Mouse (Mus musculus) C2C12 (cell line): ENCODE measurements around the gene Tmem265. TPM values are rescaled to one million over a fixed set of nuclear protein-coding genes. Genes with fewer than 3 reads are reported as not detected.

Experiments used
- H3K27me3 ChIP-seq: one replicate; pipeline ENCODE4 v1.6.1; 2011; ENCODE audit not compliant: control insufficient read depth, insufficient read depth, insufficient read length
- H3K36me3 ChIP-seq: one replicate; pipeline ENCODE4 v1.6.1; 2011; ENCODE audit not compliant: control insufficient read depth, insufficient read depth
- H3K4me3 ChIP-seq: one replicate; pipeline ENCODE4 v1.5.1; 2011; ENCODE audit warnings: mild to moderate bottlenecking, control low read depth; ENCODE audit not compliant: poor library complexity, insufficient read depth, severe bottlenecking
- H3K79me2 ChIP-seq: one replicate; pipeline ENCODE4 v1.6.1; 2011; ENCODE audit not compliant: control insufficient read depth, insufficient read depth
- H3K79me3 ChIP-seq: one replicate; pipeline ENCODE4 v1.6.1; 2011; ENCODE audit warnings: low read depth, control low read depth
- H3ac ChIP-seq: one replicate; pipeline ENCODE3; 2011; ENCODE audit warnings: low read depth; ENCODE audit not compliant: control insufficient read depth, insufficient read length
- CEBPB ChIP-seq: IDR thresholded peaks from one replicate; pipeline ENCODE4 v1.6.1; 2011; ENCODE audit warnings: low read depth, mild to moderate bottlenecking, control low read depth, moderate library complexity
- CTCF ChIP-seq: IDR thresholded peaks from one replicate; pipeline ENCODE4 v1.5.1; 2011; ENCODE audit not compliant: control insufficient read depth, insufficient read depth, insufficient read length
- FOSL1 ChIP-seq: IDR thresholded peaks from one replicate; pipeline ENCODE4 v1.8.0; 2011; ENCODE audit warnings: mild to moderate bottlenecking, low read length; ENCODE audit not compliant: poor library complexity, insufficient read depth, severe bottlenecking
- MAX ChIP-seq: IDR thresholded peaks from one replicate; pipeline ENCODE4 v1.6.1; 2011; ENCODE audit warnings: mild to moderate bottlenecking, control low read depth
- MYOD1 ChIP-seq: IDR thresholded peaks from one replicate; pipeline ENCODE4 v1.6.1; 2011; ENCODE audit warnings: low read depth; ENCODE audit not compliant: control insufficient read depth, insufficient read length
- MYOG ChIP-seq: IDR thresholded peaks from one replicate; pipeline ENCODE4 v1.6.1; 2011; ENCODE audit not compliant: control insufficient read depth, insufficient read length; ENCODE audit errors: extremely low read depth
- USF1 ChIP-seq: IDR thresholded peaks from one replicate; pipeline ENCODE4 v1.6.1; 2011; ENCODE audit warnings: low read depth, mild to moderate bottlenecking, control low read depth, moderate library complexity
- polyA plus RNA-seq: library from polyadenylated mRNA; unstranded; fragments of >200 nt; fragmentation: generic; extraction: Trizol; gene quantifications from one replicate; pipeline ENCODE4 v1.2.1, GENCODE M21; 2012; ENCODE audit warnings: missing spikeins

Tmem265 gene
- polyA plus RNA-seq, 1 experiment = not detected

DNA sequence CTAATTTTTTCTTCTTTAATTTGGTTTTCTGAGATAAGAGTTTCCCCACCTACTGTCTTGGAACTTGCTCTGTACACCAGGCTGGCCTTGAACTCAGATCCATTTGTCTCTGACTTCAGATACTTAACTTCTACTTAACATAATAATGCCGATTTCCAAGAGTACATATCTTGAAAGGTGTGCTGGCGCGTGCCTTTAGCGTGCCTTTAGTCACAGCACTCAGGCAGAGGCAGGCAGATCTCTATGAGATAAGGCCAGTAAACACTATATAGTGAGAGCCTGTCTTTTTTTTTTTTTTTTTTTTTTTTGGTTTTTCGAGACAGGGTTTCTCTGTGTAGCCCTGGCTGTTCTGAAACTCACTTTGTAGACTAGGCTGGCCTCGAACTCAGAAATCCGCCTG, 44.8 kb upstream of the Tmem265 start:
- Histone ChIP-seq H3ac (no peak overlapping the region), H3K4me3 (no peak overlapping the region), H3K27me3 (no peaks in the 10 kb centered on the region), H3K79me2 (peaks cover 64% of the 10 kb centered on the region), H3K79me3 (peaks cover 44% of the 10 kb centered on the region), H3K36me3 (peaks cover 75% of the 10 kb centered on the region)
- TF ChIP-seq MYOG = no peak
- no peak for TF ChIP-seq CTCF
- no peak for TF ChIP-seq USF1
- no peak for TF ChIP-seq MAX
- TF ChIP-seq CEBPB = no peak
- TF ChIP-seq FOSL1 = no peak
- TF ChIP-seq MYOD1 = no peak

DNA sequence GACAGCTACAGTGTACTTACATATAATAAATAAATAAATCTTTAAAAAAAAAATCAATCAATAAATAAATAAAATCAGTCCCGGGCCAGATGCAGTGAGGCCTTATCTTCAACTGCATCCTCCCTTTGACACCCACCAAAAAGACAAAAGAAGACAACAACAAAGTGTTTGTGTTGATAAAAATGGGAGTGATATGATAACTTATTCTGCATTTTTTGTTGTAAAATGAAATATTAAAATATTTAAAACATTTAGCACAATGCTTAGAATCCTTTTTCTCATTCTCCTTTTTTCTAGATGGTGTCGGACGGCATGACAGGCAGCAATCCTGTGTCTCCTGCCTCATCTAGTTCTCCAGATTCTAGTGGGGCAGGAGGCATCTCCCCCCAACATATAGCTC, 41.9 kb upstream of the Tmem265 start, which contains the start of gene Gm42715:
Gm42715 (plus strand) TSS at position 301 of the 400 bp plus-strand sequence.
- H3ac ChIP-seq = no peak within 1 kb of the TSS
- H3K36me3 ChIP-seq = peaks cover 93% of the 10 kb centered on the region
- no peaks in the 10 kb centered on the region for H3K27me3 ChIP-seq
- TF ChIP-seq MYOG (no peak), FOSL1 (no peak)
- peaks cover 67% of the 10 kb centered on the region for H3K79me2 ChIP-seq
- peaks cover 32% of the 10 kb centered on the region for H3K79me3 ChIP-seq
- H3K4me3 ChIP-seq = no peak within 1 kb of the TSS

DNA sequence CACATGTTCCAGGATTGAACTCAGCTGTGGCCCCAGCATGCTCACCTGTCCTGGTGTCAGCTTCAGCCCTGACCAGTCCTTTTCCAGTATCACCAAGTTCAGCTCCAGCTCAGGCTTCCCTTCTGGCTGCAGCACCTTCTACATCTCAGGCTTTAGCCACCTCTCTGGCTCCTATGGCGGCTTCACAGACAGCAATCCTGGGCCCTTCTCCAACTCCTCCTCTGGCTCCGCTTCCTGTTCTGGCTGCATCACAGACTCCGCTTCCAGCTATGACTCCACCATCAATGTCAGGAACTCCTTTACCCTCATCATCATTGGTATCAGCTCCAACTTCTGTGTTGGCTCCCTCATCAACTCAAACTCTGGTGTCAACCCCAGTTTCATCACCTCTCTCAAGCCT, 19.5 kb upstream of the Tmem265 start:
- Histone ChIP-seq H3K79me3 (peaks cover 5% of the 10 kb centered on the region), H3K36me3 (peaks cover 99% of the 10 kb centered on the region)
- TF ChIP-seq USF1 (no peak), CTCF (no peak), MYOD1 (no peak), CEBPB (no peak), MAX (no peak), MYOG (no peak), FOSL1 (no peak)

DNA sequence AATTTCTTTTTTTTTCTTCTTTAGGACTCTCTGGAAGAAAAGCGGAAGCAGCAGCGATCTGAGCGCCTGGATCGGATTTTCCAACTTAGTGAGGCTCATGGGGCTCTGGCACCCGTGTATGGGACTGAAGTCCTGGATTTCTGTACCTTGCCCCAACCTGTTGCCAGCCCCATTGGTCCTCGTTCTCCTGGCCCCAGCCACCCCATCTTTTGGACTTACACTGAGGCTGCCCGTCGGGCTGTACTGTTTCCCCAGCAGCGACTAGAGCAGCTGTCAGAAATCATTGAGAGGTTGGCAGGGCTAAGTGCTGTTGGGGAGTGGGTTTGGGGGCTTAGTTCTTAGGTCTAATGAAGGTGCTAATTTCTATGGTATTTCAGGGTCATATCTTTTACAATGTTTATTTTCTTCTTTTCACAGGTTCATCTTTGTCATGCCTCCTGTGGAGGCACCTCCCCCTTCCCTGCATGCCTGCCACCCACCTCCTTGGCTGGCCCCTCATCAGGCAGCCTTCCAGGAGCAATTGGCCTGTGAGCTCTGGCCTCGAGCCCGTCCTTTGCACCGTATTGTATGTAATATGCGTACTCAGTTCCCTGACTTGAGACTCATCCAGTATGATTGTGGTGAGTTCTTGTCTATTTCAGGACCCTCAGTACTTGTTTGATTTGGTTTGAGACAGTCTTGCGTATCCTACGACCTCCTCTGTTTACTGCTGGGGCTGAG, 11.9 kb upstream of the Tmem265 start:
- peaks cover 5% of the 10 kb centered on the region for H3K79me3 ChIP-seq
- peaks cover 78% of the 10 kb centered on the region for H3K36me3 ChIP-seq
- no peak overlapping the region for H3K4me3 ChIP-seq
- no peak for TF ChIP-seq MYOD1
- no peak for TF ChIP-seq MAX
- TF ChIP-seq MYOG = no peak
- TF ChIP-seq USF1 = no peak
- TF ChIP-seq CTCF = no peak
- no peak for TF ChIP-seq CEBPB
- no peak for TF ChIP-seq FOSL1
- H3K79me2 ChIP-seq = peaks cover 12% of the 10 kb centered on the region
- no peaks in the 10 kb centered on the region for H3K27me3 ChIP-seq
- H3ac ChIP-seq = no peak overlapping the region

More for the DNA sequence above, 19.5 kb upstream of the Tmem265 start:
- Histone ChIP-seq H3K79me2 (peaks cover 20% of the 10 kb centered on the region), H3ac (no peak overlapping the region), H3K4me3 (no peak overlapping the region), H3K27me3 (no peaks in the 10 kb centered on the region)

DNA sequence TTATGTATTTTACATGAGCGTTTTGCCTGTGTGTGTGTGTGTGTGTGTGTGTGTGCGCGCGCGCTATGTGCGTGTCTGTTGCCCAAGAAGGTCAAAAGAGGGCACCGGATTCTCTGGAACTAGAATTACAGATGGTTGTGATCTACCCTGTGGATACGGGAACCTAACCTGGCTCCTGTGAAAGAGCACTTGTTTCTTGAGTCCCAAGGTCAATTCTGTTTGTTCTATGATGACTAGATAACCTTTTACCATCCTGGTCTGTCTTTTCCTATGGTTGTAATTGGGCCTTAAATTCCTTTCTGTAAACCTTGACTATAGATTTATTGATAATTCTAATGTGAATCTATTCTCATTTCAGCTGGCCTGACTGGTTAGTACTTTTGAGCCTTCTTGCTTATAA, 9.6 kb upstream of the Tmem265 start:
- H3K36me3 ChIP-seq = peaks cover 79% of the 10 kb centered on the region
- peaks cover 7% of the 10 kb centered on the region for H3K79me2 ChIP-seq
- no peaks in the 10 kb centered on the region for H3K79me3 ChIP-seq
- H3K27me3 ChIP-seq = no peaks in the 10 kb centered on the region
- no peak overlapping the region for H3K4me3 ChIP-seq
- H3ac ChIP-seq = no peak overlapping the region
- TF ChIP-seq USF1 (no peak), MAX (no peak), MYOD1 (no peak), CTCF (no peak), CEBPB (no peak), MYOG (no peak), FOSL1 (no peak)

DNA sequence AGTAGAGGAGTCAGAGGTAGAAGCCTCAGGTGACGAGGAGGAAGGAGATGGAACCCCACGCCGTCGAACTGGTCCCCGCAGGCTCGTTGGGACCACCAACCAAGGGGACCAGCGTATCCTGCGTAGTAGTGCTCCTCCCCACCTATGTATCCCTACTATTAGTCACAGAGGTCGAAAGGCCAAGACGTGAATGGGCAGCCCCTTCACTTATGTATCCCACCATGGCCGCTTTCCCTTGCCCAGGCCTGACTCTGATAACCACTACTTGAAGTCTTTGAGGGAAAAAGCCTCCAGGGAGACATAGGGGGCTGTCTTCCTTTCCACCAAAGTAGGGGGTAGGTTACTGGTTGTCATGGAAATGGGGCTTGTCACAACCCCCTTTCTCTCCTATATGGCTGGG, 610 bp upstream of the Tmem265 start:
- Histone ChIP-seq H3K79me2 (no peaks in the 10 kb centered on the region), H3K4me3 (no peak overlapping the region), H3K79me3 (peaks cover 1% of the 10 kb centered on the region), H3K27me3 (no peaks in the 10 kb centered on the region), H3ac (no peak overlapping the region), H3K36me3 (peaks cover 72% of the 10 kb centered on the region)
- TF ChIP-seq USF1 (no peak), MYOD1 (no peak), CEBPB (no peak), MYOG (no peak), CTCF (no peak), FOSL1 (no peak), MAX (no peak)
